Mouse (Mus musculus) kidney, postnatal 25 days (tissue): ENCODE results near the gene Actg1.

Experiments
- DNase-seq, 2 experiments: peaks; one replicate each; pipeline ENCODE4 v3.0.0; 2021; ENCODE audit warnings: mixed read lengths in 2 of 2

Actg1 gene

GRCm38 (mm10) chr11:120360755-120361154 is 12.4 kb upstream of the Actg1 start:
- DNase-seq = no peak

DNA sequence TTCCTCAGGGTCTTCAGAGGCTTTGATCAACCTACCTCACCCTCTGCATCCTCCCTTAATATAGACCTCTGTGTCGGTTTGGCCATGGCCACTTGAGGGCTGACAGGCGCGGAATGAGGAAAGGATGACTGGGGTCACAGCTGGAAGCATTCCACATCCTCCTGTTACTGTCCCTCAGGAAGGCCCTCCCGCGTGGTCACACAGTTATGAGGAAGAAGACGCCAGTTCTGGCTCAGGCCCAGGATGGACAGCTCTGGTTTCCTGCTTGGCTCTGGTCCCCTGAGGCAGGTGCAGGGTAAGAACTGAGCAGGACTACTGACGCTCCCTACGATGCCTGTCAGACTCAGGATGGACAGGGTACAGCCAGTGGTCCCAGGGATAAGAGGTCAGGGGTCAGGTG is 11.7 kb upstream of the Actg1 start:
- DNase-seq = peak; percentile 78 to 85

- no peak for DNase-seq
Measured at GRCm38 (mm10) chr11:120359391-120359790, 11.0 kb upstream of the Actg1 start.

DNA sequence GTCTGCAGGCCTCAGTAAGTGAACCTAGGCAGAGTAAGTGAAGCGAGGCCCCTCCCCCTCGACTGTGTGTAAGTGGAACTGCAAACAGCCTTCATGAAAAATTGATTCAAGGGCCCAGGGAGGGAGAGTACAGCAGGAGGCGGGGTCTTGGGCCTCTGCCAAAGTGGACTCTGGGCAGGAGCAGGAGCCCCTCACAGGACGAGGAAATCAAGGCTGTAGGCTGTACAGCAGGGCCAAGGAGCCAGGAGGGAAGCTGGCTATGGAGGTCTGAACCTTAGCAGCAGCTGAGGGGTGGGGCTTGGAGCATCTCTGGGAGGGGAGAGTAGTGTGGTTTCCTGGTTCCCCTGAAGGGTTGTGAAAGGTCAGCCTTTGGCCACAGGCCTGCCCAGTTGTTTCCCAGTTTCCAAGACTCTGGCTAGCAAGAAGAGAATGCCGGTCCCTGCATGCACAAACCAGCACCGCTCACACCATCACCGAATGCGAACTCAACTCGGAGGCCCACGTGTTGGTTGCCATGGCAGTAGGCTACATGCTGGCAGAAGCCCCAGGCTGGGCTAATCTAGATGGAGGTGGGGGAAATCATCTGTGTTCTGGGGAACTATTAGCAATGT is 9.6 kb upstream of the Actg1 start:
- peak; percentile 70 to 81 for DNase-seq

DNA sequence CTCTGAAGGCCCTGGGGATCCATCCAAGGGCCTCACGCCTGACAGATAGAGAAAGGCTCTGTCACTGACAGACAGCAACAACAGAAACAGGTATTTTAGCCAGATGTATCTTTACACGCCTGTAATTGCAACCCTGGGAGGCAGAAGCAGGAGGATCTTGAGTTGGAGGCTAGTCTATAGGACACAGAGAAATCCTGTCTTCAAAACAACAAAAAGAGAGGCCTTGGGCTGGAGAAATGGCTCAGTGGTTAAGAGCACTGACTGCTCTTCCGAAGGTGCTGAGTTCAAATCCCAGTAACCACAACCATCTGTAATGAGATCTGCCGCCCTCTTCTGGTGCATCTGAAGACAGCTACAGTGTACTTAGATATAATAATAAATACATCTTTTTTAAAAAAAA is 8.6 kb upstream of the Actg1 start:
- DNase-seq = no peak

DNA sequence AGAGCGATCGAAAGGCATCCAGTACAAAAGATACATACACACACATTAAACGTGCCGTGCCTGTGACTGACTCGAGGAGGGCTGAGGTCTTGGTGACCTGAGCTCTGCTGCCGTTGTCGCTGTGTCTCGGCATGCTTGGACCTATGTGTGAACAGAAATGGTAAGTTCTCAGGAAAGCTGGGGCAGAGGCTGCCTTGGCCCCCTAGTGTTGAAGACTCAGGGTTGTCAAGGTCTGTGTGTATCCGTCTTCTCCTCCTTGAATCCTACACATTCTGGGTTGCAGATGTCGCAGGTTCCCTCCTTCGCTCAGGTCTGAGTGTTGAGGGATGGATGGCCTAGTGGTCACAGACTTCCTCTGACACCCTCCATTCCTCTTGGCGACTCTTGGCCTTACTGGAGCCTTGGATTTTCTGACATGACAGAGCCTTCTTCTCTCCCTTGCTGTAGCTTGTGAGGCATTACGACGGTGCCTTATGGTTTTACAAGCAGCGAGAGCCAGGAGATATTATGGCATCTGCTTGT is 8.0 kb upstream of the Actg1 start:
- peak in 1 of 2 experiments; percentile 23 for DNase-seq

DNA sequence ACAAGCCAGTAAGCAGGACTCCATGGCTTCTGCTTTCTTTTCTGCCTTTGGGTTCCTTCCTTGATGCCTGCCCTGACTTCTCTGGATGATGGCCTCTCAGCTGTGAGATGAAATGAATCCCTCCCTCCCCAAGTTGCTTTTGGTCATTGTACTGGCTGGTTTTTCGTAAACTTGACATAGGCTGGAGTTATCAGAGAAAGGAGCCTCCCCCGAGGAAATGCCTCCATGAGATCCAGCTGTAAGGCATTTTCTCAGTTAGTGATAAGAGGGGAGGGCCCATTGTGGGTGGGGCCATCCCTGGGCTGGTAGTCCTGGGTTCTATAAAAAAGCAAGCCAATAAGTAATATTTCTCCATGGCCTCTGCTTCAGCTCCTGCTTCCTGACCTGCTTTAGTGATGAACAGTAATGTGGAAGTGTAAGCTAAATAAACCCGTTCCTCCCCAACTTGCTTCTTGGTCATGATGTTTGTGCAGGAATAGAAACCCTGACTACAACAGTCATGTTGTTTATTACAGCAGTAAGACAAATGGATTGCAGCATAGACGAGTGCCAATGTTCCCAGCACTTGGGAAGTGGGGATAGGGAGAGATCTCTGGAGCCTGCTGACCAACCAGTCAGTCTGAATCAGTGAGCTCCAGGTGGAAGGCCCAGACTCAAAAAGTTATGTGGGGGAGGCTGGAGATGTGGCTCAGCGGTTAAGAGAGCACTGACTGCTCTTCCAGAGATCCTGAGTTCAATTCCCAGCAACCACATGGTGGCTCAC is 7.1 kb upstream of the Actg1 start:
- DNase-seq = peak in 1 of 2 experiments; percentile 31

DNA sequence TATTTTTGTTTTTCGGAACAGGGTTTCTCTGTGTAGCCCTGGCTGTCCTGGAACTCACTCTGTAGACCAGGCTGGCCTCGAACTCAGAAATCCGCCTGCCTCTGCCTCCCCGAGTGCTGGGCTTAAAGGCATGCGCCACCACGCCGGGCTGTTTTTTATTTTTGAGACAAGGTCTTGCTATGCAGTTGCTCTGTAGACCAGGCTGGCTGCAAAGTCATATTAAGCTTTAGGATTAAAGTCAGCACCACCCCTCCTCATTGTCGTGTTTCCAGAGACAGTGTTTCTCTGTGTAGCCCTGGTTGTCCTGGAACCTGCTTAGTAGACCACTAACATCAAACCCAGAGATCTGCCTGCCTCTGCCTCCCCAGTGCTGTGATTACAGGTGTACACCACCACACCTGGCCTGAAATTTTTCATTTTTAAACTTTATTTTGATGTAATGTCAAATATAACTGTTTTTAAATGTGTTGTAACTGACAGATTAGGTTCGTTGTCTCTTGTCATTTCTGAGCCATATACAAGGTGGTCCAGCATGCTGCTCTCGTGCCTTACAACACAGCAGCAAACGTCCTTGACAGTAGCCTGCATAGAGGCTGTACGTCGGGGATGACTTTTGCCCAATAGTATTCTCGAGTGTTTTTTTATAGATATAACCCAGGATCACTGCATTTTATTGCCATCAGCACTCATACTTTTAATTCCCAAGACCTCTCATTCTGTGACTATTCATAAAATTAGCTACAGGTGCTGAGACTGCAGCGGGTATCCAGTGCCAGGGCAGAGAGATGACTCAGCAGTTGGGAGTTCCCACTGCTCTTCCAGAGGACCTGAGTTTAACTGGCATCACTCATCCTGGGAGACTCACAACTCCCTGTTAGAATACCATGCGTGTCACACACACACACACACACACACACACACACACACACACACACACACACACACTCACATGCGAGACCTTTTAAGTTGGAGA is 6.2 kb upstream of the Actg1 start:
- peak in 1 of 2 experiments; percentile 46 for DNase-seq

DNA sequence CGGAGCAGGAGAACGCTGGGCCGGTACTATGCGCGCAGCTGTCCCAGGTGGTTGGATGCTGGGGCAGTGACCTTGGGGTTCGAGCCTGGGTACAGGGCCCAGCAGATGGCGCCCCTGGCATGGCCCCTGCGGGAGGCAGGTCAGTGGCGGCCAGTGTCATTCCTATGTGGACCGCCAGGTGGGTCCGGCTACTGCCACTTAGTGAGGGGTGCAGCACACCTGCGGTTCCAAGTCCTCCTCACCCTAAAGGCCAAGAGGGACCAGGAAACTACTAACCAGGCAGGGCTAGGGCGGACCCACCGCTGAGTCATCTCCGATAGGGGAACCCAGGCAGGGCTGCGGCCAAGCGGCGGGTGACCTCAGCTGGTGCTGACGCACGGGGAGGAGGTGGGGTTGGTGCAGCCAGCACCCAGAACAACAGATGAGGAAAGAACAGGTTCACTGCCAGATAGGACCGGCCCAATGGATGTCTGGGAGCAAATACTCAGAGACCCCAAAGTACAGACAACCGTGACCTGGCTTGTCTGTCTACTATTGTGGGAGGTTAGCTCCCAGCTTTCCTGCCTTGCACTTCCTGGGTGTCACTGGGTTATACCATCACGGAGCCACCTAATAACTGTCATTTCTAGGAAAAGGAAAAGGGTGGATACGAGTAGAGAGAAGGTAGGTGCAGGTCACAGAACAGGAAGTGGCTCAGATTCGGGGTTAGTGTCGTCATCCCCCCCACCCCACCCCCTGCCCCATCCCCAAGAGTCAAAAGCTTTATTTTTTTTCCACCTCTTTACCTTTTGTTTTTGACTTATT is 5.4 kb upstream of the Actg1 start:
- peak; percentile 90 to 93 for DNase-seq

DNA sequence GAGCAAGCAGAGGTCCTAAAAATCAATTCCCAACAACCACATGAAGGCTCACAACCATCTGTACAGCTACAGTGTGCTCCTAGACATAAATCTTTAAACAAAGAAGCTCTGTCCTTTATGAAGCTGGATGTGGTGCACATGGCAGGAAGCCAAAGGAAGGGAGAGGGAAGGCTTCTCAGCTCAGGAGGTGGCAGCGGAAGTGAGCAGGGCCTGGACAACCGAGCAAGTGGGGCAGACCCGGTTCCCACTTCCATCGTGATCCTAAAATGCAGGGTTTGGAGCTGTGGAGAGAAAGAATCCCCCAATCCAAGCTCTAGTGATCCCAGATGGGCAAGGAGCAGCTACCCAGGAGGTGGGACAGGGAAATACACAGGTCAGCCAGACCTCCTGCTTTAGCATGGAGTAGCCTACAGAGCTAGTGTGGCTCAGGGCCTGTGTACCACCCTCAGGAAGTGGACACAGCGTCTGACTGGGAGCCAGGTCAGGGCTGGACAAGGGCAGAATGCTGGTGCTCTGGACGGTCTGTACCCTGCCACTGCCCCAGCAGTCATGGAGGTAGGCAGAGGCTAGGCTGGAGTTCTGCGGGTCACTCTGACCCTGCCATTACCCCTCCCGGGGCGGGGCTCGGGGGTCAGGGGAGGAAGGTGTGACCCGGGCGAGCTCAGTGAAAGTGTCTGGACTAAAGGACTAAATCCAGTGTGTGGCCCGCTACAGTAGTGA is 4.4 kb upstream of the Actg1 start:
- DNase-seq = peak; percentile 58 to 79

GRCm38 (mm10) chr11:120352093-120352350 is 3.7 kb upstream of the Actg1 start:
- DNase-seq = peak in 1 of 2 experiments; percentile 41

DNA sequence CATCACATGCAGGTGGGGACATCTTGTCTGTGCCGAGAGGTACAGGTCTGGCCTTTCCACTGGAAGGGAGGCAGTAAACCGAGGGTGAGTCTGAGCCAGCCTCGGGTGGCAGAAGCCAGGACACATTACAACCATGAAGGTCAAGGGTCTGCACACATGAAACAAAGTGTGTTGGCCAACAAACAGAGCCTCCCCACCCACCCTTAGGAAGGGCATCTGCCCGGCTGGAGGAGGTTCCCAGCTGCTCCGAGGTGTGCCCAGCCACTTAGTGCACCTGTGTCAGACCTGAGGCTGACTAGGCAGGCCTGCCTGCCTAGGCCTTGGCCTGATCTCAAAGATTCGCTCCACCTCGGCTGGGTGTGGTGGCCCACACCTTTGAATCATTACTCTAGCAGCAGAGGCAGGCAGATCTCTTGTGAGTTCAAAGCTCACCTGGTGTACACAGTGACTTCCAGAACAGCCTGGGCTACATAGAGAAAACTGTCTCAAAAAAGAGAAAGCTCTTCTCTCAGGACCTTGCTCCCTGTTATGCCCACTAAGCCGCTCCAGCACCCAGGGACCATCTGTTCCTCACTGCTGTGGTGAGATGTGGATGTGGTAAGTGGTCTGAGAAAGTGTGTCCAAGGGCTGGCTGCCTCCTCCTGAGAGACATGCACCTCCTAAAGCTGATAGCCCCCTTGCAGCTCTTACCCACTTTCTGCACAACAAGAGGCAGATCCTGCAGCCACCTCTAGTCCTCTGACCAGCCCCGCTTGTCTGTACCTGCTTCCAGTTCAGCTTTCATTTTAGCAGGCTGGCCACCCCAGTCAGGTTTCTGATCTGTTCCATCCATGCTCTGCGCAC is 3.1 kb upstream of the Actg1 start:
- peak; percentile 15 to 69 for DNase-seq

GRCm38 (mm10) chr11:120350711-120351110 is 2.4 kb upstream of the Actg1 start:
- DNase-seq = peak; percentile 59 to 86

GRCm38 (mm10) chr11:120349986-120350702 is 1.8 kb upstream of the Actg1 start:
- peak; percentile 91 to 98 for DNase-seq

DNA sequence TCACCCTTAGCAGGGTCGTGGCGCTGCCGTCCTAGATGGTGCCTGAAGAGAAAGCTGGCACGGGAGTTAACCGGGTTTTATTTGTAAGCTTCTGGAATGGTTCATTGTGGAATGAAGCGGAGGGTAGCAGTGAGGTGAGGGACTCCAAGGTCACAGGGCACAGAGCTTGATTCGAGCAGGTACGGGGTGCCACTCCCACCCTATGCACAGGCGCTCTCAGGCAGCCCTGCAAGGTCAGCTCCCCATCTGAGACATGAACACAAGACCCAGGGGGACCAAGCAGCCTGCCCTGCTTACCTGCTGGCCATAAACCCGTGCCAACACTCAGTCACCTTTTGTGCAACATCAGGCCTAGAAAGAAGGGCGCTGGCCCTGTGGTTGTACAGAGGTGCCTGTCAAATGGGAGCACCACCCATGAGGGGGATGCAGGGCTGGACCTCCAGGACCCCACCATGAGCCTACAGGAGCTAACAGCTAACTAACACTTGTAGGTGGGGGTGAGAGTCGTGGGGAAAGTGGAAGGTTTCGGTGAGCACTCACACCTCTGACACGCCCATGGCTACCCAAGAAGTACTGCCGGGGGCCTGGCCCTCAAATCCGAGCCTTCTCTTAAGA is 1.1 kb upstream of the Actg1 start:
- DNase-seq = peak; percentile 59 to 86

DNA sequence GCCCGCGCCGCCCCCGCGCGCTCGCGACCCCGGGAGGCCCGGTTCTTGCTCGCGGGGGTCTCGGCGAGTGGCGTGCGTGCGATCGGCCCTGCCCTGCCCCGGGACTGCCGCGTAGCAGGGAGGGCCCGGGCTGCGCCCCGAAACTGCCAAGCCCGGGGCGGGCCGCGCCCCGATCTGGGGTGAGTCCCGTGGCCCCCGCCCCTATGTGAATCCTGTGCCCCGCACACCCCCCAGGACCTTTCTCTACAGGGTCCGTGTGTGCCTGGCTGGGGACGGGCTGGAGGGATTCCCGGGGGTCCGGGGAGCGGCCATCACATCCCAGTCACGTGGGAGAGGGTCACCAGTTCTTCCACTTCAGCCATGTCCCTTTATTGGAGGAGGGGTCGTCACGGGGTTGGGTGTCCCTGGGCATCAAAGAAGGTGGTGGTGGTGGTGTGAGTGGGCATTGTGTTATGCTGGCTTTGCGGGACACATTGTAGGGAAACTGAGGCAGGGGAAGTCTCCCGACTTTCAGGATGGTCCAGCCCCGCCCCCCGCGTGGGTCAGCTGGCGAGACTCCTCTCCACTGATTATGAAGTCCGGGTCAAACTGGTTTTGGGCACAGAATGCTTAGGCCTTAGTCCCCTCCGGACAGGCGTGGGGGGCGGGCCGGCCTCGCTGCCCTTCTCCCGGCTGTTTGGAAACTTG is 485 bp upstream of the Actg1 start:
- peak; percentile 73 to 89 for DNase-seq

DNA sequence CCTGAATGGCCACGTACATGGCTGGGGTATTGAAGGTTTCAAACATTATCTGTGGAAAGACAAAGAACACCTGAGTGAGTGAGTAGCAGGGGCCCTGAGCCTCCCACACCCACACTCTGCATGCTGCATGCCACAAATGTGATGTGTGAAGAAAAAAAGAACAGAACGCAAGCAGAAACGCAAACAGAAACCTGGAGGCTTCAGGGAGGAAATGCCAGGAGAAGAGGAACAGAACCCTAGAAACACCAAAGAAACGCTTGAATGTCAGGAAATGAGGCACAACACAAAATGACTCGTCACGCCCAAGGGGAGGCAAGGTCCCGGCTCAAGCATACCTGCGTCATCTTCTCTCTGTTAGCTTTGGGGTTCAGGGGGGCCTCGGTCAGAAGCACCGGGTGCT is 1.0 kb downstream of the Actg1 start:
- DNase-seq = peak; percentile 20 to 35

GRCm38 (mm10) chr11:120346383-120347034 is 1.8 kb downstream of the Actg1 start:
- DNase-seq = peak in 1 of 2 experiments; percentile 37
